Mouse (Mus musculus) testis, adult 2 months (tissue): ENCODE data around the gene Adamts1. TPM values are rescaled to one million over a fixed set of nuclear protein-coding genes. Genes with fewer than 3 reads are reported as not detected.

Source experiments
- H3K27ac ChIP-seq: fragments of 200-500 bp; 2 replicates; pipeline ENCODE4 v1.5.1; 2012; ENCODE audit warnings: low read depth, low read length; ENCODE audit not compliant: control insufficient read depth, insufficient read depth
- H3K27me3 ChIP-seq: fragments of 200-500 bp; 2 replicates; pipeline ENCODE4 v1.6.1; 2012; ENCODE audit warnings: mild to moderate bottlenecking, low read length, moderate library complexity; ENCODE audit not compliant: control insufficient read depth, insufficient read depth
- H3K36me3 ChIP-seq: fragments of 200-500 bp; 2 replicates; pipeline ENCODE4 v1.6.1; 2012; ENCODE audit warnings: mild to moderate bottlenecking, low read length; ENCODE audit not compliant: control insufficient read depth, insufficient read depth
- H3K4me1 ChIP-seq: fragments of 200-500 bp; 2 replicates; pipeline ENCODE4 v1.6.1; 2012; ENCODE audit warnings: low read length; ENCODE audit not compliant: control insufficient read depth, insufficient read depth
- H3K4me3 ChIP-seq: fragments of 200-500 bp; 2 replicates; pipeline ENCODE4 v1.5.1; 2012; ENCODE audit warnings: low read depth, mild to moderate bottlenecking, low read length, moderate library complexity, mixed read lengths; ENCODE audit not compliant: control insufficient read depth
- CTCF ChIP-seq: fragments of 200-500 bp; IDR thresholded peaks from 2 replicates; pipeline ENCODE4 v1.5.1; 2012; ENCODE audit warnings: low read depth, mild to moderate bottlenecking, inconsistent platforms, low read length, moderate library complexity; ENCODE audit not compliant: control insufficient read depth, insufficient read depth, insufficient replicate concordance
- POLR2A ChIP-seq: fragments of 200-500 bp; IDR thresholded peaks from 2 replicates; pipeline ENCODE4 v1.6.1; 2012; ENCODE audit warnings: low read depth, mild to moderate bottlenecking, inconsistent platforms, low read length, moderate library complexity; ENCODE audit not compliant: control insufficient read depth
- polyA plus RNA-seq: library from polyadenylated mRNA; depleted of rRNA; stranded (reverse); fragments of >200 nt; gene quantifications from 2 replicates; pipeline ENCODE4 v1.2.3, GENCODE M21; 2012; rRNA removed

The Adamts1 gene
- polyA plus RNA-seq, 1 experiment: 0.93 TPM

- Histone ChIP-seq H3K27me3 (no peaks in the 10 kb centered on the region), H3K36me3 (no peaks in the 10 kb centered on the region), H3K27ac (no peak overlapping the region), H3K4me1 (no peaks in the 10 kb centered on the region), H3K4me3 (no peak overlapping the region)
- TF ChIP-seq POLR2A: no peak
- TF ChIP-seq CTCF: no peak
These were observed 37.2 kb downstream of the Adamts1 start for GRCm38 (mm10) chr16:85765697-85766096.

GRCm38 (mm10) chr16:85765167-85765566, 37.7 kb downstream of the Adamts1 start:
- Histone ChIP-seq H3K4me1 (no peaks in the 10 kb centered on the region), H3K4me3 (no peak overlapping the region), H3K27me3 (no peaks in the 10 kb centered on the region), H3K36me3 (no peaks in the 10 kb centered on the region), H3K27ac (no peak overlapping the region)
- no peak for TF ChIP-seq POLR2A
- TF ChIP-seq CTCF: no peak

GRCm38 (mm10) chr16:85762052-85762665, 40.8 kb downstream of the Adamts1 start:
- H3K4me3 ChIP-seq: no peak overlapping the region
- TF ChIP-seq POLR2A (no peak), CTCF (no peak)
- H3K27ac ChIP-seq: no peak overlapping the region
- H3K36me3 ChIP-seq: no peaks in the 10 kb centered on the region
- no peaks in the 10 kb centered on the region for H3K4me1 ChIP-seq
- no peaks in the 10 kb centered on the region for H3K27me3 ChIP-seq

GRCm38 (mm10) chr16:85760961-85761580, 41.8 kb downstream of the Adamts1 start:
- TF ChIP-seq POLR2A: no peak
- H3K36me3 ChIP-seq: no peaks in the 10 kb centered on the region

DNA sequence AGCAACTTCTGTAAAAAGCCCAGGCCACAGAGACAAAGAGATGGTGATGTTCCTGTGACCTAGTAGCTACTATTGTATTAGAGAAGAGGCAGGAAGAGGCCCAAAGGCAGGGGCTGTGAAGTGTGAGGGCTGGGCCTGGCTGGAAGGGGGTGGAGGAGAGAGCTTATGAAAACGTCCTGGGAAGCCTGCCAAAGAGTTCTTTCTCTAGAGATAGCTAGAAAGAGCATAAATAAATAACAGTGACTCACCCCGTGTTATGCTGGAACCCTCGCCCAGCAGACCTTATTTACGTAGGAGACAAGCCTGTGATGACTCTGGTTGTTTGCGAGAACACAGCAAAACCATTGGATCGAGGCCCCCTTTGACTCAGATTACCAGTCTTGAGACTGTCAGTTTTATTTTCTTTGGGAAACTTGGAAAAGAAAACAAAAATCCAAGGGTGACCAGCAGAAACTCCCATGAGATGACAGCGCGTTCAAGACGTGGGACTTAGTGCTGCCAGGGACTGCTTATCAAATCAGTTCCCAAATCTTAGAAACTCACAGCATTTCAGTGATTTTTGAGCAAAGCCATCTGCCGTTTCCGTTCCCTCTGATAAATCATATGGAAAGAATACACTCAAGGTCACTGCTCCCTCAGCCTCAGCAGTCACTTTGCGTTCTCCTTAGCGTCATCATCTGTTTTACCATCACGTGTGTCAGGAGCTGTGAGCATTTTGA, 46.7 kb downstream of the Adamts1 start:
- no peak overlapping the region for H3K27ac ChIP-seq
- no peak for TF ChIP-seq CTCF
- TF ChIP-seq POLR2A: no peak
- no peaks in the 10 kb centered on the region for H3K36me3 ChIP-seq
- no peaks in the 10 kb centered on the region for H3K27me3 ChIP-seq
- no peaks in the 10 kb centered on the region for H3K4me1 ChIP-seq
- no peak overlapping the region for H3K4me3 ChIP-seq

More at GRCm38 (mm10) chr16:85760961-85761580, 41.8 kb downstream of the Adamts1 start:
- Histone ChIP-seq H3K27ac (no peak overlapping the region), H3K27me3 (no peaks in the 10 kb centered on the region), H3K4me1 (no peaks in the 10 kb centered on the region), H3K4me3 (no peak overlapping the region)

DNA sequence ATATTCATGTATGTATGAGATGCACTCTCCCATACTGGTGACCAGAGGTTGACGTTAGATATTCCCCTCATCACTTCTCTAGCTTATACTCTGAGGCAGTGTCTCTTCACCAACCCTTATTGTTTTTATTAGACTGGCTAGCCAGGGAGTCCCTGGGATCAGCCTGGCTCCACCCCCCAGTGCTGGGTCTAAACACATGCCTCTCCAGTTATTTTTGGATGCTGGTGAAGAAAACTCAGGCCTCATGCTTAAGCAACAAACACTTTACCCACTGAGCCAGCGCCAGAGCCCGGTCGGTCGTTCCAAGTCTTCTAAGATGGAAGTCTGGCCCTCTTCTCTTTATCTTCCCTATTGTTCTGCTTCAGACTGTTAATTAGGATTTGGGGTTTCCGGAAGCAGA, 53.6 kb downstream of the Adamts1 start:
- Histone ChIP-seq H3K36me3 (no peaks in the 10 kb centered on the region), H3K27ac (no peak overlapping the region), H3K4me3 (no peak overlapping the region), H3K4me1 (no peaks in the 10 kb centered on the region), H3K27me3 (no peaks in the 10 kb centered on the region)
- TF ChIP-seq CTCF (no peak), POLR2A (no peak)

- Histone ChIP-seq H3K27ac (no peak overlapping the region), H3K27me3 (no peaks in the 10 kb centered on the region), H3K4me3 (no peak overlapping the region), H3K4me1 (no peaks in the 10 kb centered on the region), H3K36me3 (no peaks in the 10 kb centered on the region)
- TF ChIP-seq CTCF: no peak
- TF ChIP-seq POLR2A: no peak
These were observed 55.1 kb downstream of the Adamts1 start for GRCm38 (mm10) chr16:85747589-85748360.

DNA sequence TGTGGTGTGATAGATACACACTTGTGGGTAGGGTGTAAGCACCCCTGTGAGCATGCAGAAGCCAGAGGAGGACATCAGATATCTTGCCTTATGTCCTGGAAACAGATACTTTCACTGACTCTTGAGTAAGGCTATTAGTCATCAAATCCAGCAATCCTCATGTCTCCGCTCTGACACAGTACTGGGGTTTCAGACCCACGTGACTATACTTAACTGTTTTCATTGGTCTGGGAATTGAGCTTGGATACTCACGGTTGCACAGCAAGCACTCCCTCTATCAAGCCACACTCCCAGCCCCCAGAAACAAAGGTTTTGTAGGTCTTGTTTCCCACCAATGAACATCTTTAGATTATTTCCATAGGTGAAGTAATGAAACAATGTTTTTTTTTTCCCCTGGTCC, 56.5 kb downstream of the Adamts1 start:
- Histone ChIP-seq H3K4me1 (no peaks in the 10 kb centered on the region), H3K4me3 (no peak overlapping the region), H3K27me3 (no peaks in the 10 kb centered on the region), H3K27ac (no peak overlapping the region), H3K36me3 (no peaks in the 10 kb centered on the region)
- TF ChIP-seq CTCF (no peak), POLR2A (no peak)

Other genes starting within 250 kb of the Adamts1 start
- gene Cyyr1, start 249.7 kb downstream of the Adamts1 start, polyA plus RNA-seq: 2.8 and 2.9 TPM in 2 replicates
- gene Adamts5, start 98.7 kb upstream of the Adamts1 start, polyA plus RNA-seq: 0.71 and 0.85 TPM in 2 replicates